Mouse (Mus musculus) adrenal gland, postnatal 14 days (tissue): ENCODE measurements around the gene Iscu. TPM values are rescaled to one million over a fixed set of nuclear protein-coding genes. Genes with fewer than 3 reads are reported as not detected.

ENCODE experiments used
- DNase-seq: peaks from one replicate; pipeline ENCODE4 v3.0.0; 2021; ENCODE audit warnings: mixed read lengths
- long read RNA-seq, 2 experiments: library from polyadenylated mRNA; stranded (forward); transcript quantifications; one replicate each; pipeline ENCODE4 v2.0.0; 2021
- total RNA-seq: library from RNA; stranded (reverse); gene quantifications from 2 replicates; pipeline ENCODE4 v1.2.3, GENCODE M21; 2021

Iscu gene
- 429 and 451 TPM in 2 replicates for total RNA-seq
- long read RNA-seq, experiment 1, transcript Iscu-201 (5 exons, 957 nt) = major isoform, 764 of 870 reads
- long read RNA-seq, experiment 1, transcript Iscu-205 (5 exons, 489 nt) = minor isoform, 36 of 870 reads
- long read RNA-seq, experiment 1, transcript Iscu-203 (5 exons, 1,116 nt) = minor isoform, 22 of 870 reads
- long read RNA-seq, experiment 1, transcript Iscu-202 (4 exons, 1,395 nt) = minor isoform, 8 of 870 reads
- long read RNA-seq, experiment 1, partial matches to known transcripts = 17 of 870 reads
- long read RNA-seq, experiment 1, other reads (novel, unspliced or antisense) = 21 of 870 reads
- long read RNA-seq, experiment 2, transcript Iscu-201 (5 exons, 957 nt) = major isoform, 612 of 672 reads
- long read RNA-seq, experiment 2, transcript Iscu-203 (5 exons, 1,116 nt) = minor isoform, 12 of 672 reads
- long read RNA-seq, experiment 2, transcript Iscu-205 (5 exons, 489 nt) = minor isoform, 27 of 672 reads
- long read RNA-seq, experiment 2, partial matches to known transcripts = 8 of 672 reads
- long read RNA-seq, experiment 2, other reads (novel, unspliced or antisense) = 11 of 672 reads

- DNase-seq = peak; percentile 97
Observed at GRCm38 (mm10) chr5:113772450-113772895, at the start of gene Iscu, which contains the start of gene Sart3. Gene Iscu (plus strand): TSS chr5:113772748. Gene Sart3 (minus strand): TSS chr5:113772510.

- DNase-seq = no peak
Observed at GRCm38 (mm10) chr5:113723567-113724237, 48.8 kb upstream of the Iscu start.

GRCm38 (mm10) chr5:113724446-113724845 lies 48.1 kb upstream of the Iscu start, which contains the start of gene 1700069L16Rik:
Gene 1700069L16Rik (minus strand): TSS chr5:113724772.
- peak; percentile 88 for DNase-seq

- DNase-seq = no peak
Observed at GRCm38 (mm10) chr5:113725417-113725816, 47.1 kb upstream of the Iscu start.

GRCm38 (mm10) chr5:113726618-113727017 lies 45.9 kb upstream of the Iscu start:
- DNase-seq = no peak

GRCm38 (mm10) chr5:113727238-113727637 lies 45.3 kb upstream of the Iscu start:
- no peak for DNase-seq

- DNase-seq = no peak
Observed at GRCm38 (mm10) chr5:113728011-113728410, 44.5 kb upstream of the Iscu start.

- DNase-seq = no peak
Observed at GRCm38 (mm10) chr5:113728691-113729090, 43.9 kb upstream of the Iscu start.

GRCm38 (mm10) chr5:113730641-113731121 lies 41.9 kb upstream of the Iscu start:
- no peak for DNase-seq

GRCm38 (mm10) chr5:113731174-113731573 lies 41.4 kb upstream of the Iscu start:
- DNase-seq = no peak

- DNase-seq = peak; percentile 78
Observed at GRCm38 (mm10) chr5:113732182-113732581, 40.4 kb upstream of the Iscu start.

GRCm38 (mm10) chr5:113734376-113734775 lies 38.2 kb upstream of the Iscu start:
- DNase-seq = no peak

- DNase-seq = no peak
Observed at GRCm38 (mm10) chr5:113735023-113735344, 37.6 kb upstream of the Iscu start.

- DNase-seq = peak; percentile 96
Observed at GRCm38 (mm10) chr5:113735345-113736112, 37.0 kb upstream of the Iscu start, which contains the start of gene Ficd. Gene Ficd (plus strand): TSS chr5:113735803.

GRCm38 (mm10) chr5:113736113-113736502 lies 36.4 kb upstream of the Iscu start:
- DNase-seq = no peak

- peak; percentile 48 for DNase-seq
Observed at GRCm38 (mm10) chr5:113736522-113737164, 35.9 kb upstream of the Iscu start.

GRCm38 (mm10) chr5:113737607-113738237 lies 34.8 kb upstream of the Iscu start:
- peak; percentile 63 for DNase-seq

- DNase-seq = no peak
Observed at GRCm38 (mm10) chr5:113747629-113748028, 24.9 kb upstream of the Iscu start.

- DNase-seq = no peak
Observed at GRCm38 (mm10) chr5:113748556-113749331, 23.8 kb upstream of the Iscu start.

GRCm38 (mm10) chr5:113751521-113752157 lies 20.9 kb upstream of the Iscu start:
- peak; percentile 32 for DNase-seq
